Mouse (Mus musculus) CH12.LX (cell line): ENCODE measurements at regions not wholly inside any gene's neighbourhood (a gene's known extent, or its start where the extent isn't known, plus 50 kb on each side); places are given as distances from the start of the nearest gene placed in this dataset.
A peak's percentile ranks its signal among the peaks of the same experiment; 100 is the strongest.

ENCODE experiments used
- DNase-seq: peaks from one replicate; pipeline ENCODE4 v3.0.0-alpha.2; 2013; ENCODE audit errors: extremely low read depth
- H3K27ac ChIP-seq: 2 replicates; pipeline ENCODE4 v1.5.1; 2012; ENCODE audit warnings: low read depth, mild to moderate bottlenecking, control low read depth, moderate library complexity; ENCODE audit not compliant: insufficient read depth
- H3K27me3 ChIP-seq: replicated peaks from 2 replicates; pipeline ENCODE3; 2012; ENCODE audit warnings: inconsistent platforms
- H3K36me3 ChIP-seq, 2 experiments: replicated peaks in 1 of 2; 2 replicates each; pipeline versions ENCODE3 to v1.6.1; 2012; ENCODE audit warnings: inconsistent platforms in 1 of 2, low read length in 1 of 2, mild to moderate bottlenecking in 1 of 2, mixed read lengths in 1 of 2, moderate library complexity in 1 of 2; ENCODE audit not compliant: control insufficient read depth in 1 of 2, insufficient read depth in 1 of 2
- H3K4me1 ChIP-seq, 2 experiments: 2 replicates each; pipeline ENCODE4 v1.6.1; 2012; ENCODE audit warnings: inconsistent platforms in 1 of 2, moderate library complexity in 1 of 2; ENCODE audit not compliant: insufficient read depth in 2 of 2, control insufficient read depth in 1 of 2
- H3K4me2 ChIP-seq: 2 replicates; pipeline ENCODE4 v1.6.1; 2012; ENCODE audit warnings: low read depth, mild to moderate bottlenecking, control low read depth; ENCODE audit not compliant: poor library complexity, insufficient read depth, severe bottlenecking
- H3K4me3 ChIP-seq, 3 experiments: fragments of 150-350 bp in 1 of 3; sonication (generic) in 1 of 3; replicated peaks in 1 of 3; 2 replicates each; pipeline versions ENCODE3 to v1.5.1; 2011 to 2012; ENCODE audit warnings: low read depth in 2 of 3, low read length in 2 of 3, mild to moderate bottlenecking in 2 of 3, moderate library complexity in 2 of 3, control low read depth in 1 of 3, improper control_type of control experiment in 1 of 3, inconsistent platforms in 1 of 3, mixed read lengths in 1 of 3; ENCODE audit not compliant: poor library complexity in 1 of 3
- H3K79me2 ChIP-seq: replicated peaks from 2 replicates; pipeline ENCODE4 v1.6.1; 2012; ENCODE audit warnings: mild to moderate bottlenecking, moderate library complexity; ENCODE audit not compliant: control insufficient read depth, poor library complexity, insufficient read depth, severe bottlenecking; ENCODE audit errors: extremely low read depth
- H3K9ac ChIP-seq: 2 replicates; pipeline ENCODE4 v1.6.1; 2012; ENCODE audit warnings: low read depth, mild to moderate bottlenecking, control low read depth, moderate library complexity; ENCODE audit not compliant: insufficient read depth
- H3K9me3 ChIP-seq: replicated peaks from 2 replicates; pipeline ENCODE3; 2012; ENCODE audit warnings: low read length, inconsistent platforms, mixed read lengths
- CTCF ChIP-seq, 2 experiments: IDR thresholded peaks in 1 of 2; conservative IDR thresholded peaks in 1 of 2; 2 replicates each; pipeline ENCODE4 v1.5.1; 2011 to 2012; ENCODE audit warnings: low read depth in 2 of 2, low read length in 2 of 2, improper control_type of control experiment in 1 of 2, inconsistent platforms in 1 of 2, mild to moderate bottlenecking in 1 of 2, moderate library complexity in 1 of 2
- E2F4 ChIP-seq: IDR thresholded peaks from 2 replicates; pipeline ENCODE4 v1.6.1; 2011; ENCODE audit warnings: low read depth, low read length, improper control_type of control experiment; ENCODE audit not compliant: insufficient replicate concordance
- EP300 ChIP-seq: IDR thresholded peaks from 2 replicates; pipeline ENCODE4 v1.6.1; 2011; ENCODE audit warnings: low read length, improper control_type of control experiment
- ETS1 ChIP-seq: conservative IDR thresholded peaks from 2 replicates; pipeline ENCODE4 v1.6.1; 2012; ENCODE audit warnings: low read depth, mild to moderate bottlenecking, inconsistent platforms, low read length, improper control_type of control experiment, moderate library complexity
- JUN ChIP-seq: IDR thresholded peaks from 2 replicates; pipeline ENCODE4 v1.6.1; 2011; ENCODE audit warnings: low read depth, mild to moderate bottlenecking, low read length, improper control_type of control experiment, moderate library complexity; ENCODE audit not compliant: insufficient read depth
- JUND ChIP-seq: conservative IDR thresholded peaks from 2 replicates; pipeline ENCODE4 v1.6.1; 2011; ENCODE audit warnings: low read depth, low read length, improper control_type of control experiment
- MAFK ChIP-seq: IDR thresholded peaks from 2 replicates; pipeline ENCODE4 v1.6.1; 2011; ENCODE audit warnings: low read length, improper control_type of control experiment; ENCODE audit not compliant: insufficient replicate concordance
- MAZ ChIP-seq: IDR thresholded peaks from 2 replicates; pipeline ENCODE4 v1.6.1; 2012; ENCODE audit warnings: low read depth, mild to moderate bottlenecking, inconsistent platforms, low read length, improper control_type of control experiment, moderate library complexity
- NELFE ChIP-seq: IDR thresholded peaks from 2 replicates; pipeline ENCODE4 v1.6.1; 2011; ENCODE audit warnings: low read depth, low read length, improper control_type of control experiment
- POLR2AphosphoS2 ChIP-seq: IDR thresholded peaks from 2 replicates; pipeline ENCODE4 v1.6.1; 2011; ENCODE audit warnings: low read depth, low read length, improper control_type of control experiment
- RCOR1 ChIP-seq: conservative IDR thresholded peaks from 2 replicates; pipeline ENCODE4 v1.6.1; 2012; ENCODE audit warnings: low read depth, mild to moderate bottlenecking, inconsistent platforms, low read length, improper control_type of control experiment
- SIN3A ChIP-seq: IDR thresholded peaks from 2 replicates; pipeline ENCODE4 v1.6.1; 2012; ENCODE audit warnings: low read length, improper control_type of control experiment, inconsistent platforms
- SMC3 ChIP-seq: IDR thresholded peaks from 2 replicates; pipeline ENCODE4 v1.6.1; 2011; ENCODE audit warnings: low read depth, low read length, improper control_type of control experiment
- TBP ChIP-seq: conservative IDR thresholded peaks from 2 replicates; pipeline ENCODE4 v1.6.1; 2011; ENCODE audit warnings: low read depth, low read length, improper control_type of control experiment
- UBTF ChIP-seq: IDR thresholded peaks from 2 replicates; pipeline ENCODE4 v1.6.1; 2012; ENCODE audit warnings: low read depth, mild to moderate bottlenecking, inconsistent platforms, low read length, improper control_type of control experiment, moderate library complexity
- USF2 ChIP-seq: conservative IDR thresholded peaks from 2 replicates; pipeline ENCODE4 v1.6.1; 2011; ENCODE audit warnings: low read depth, low read length, improper control_type of control experiment
- ZC3H11A ChIP-seq: IDR thresholded peaks from 2 replicates; pipeline ENCODE4 v1.6.1; 2012; ENCODE audit warnings: low read depth, mild to moderate bottlenecking, inconsistent platforms, low read length, improper control_type of control experiment
- ZNF384 ChIP-seq: IDR thresholded peaks from 2 replicates; pipeline ENCODE4 v1.6.1; 2012; ENCODE audit warnings: low read depth, low read length, improper control_type of control experiment, inconsistent platforms
- dilution Hi-C: fragments of 300-500 bp; cut with MboI; formaldehyde crosslinking; loops from 2 replicates; pipeline ENCODE4 v1.14.3; 2020; ENCODE audit warnings: low sequenced_read_pairs; ENCODE audit not compliant: extremely low pct_unique_long_range_greater_than_20kb, extremely low pct_ligation_motif_present
- in situ Hi-C: fragments of 300-500 bp; cut with MboI; formaldehyde crosslinking; loops from 3 replicates; pipeline ENCODE4 v1.14.3; 2019; ENCODE audit warnings: low sequenced_read_pairs, low pct_ligation_motif_present, low pct_unique_long_range_greater_than_20kb, mixed read lengths

DNA sequence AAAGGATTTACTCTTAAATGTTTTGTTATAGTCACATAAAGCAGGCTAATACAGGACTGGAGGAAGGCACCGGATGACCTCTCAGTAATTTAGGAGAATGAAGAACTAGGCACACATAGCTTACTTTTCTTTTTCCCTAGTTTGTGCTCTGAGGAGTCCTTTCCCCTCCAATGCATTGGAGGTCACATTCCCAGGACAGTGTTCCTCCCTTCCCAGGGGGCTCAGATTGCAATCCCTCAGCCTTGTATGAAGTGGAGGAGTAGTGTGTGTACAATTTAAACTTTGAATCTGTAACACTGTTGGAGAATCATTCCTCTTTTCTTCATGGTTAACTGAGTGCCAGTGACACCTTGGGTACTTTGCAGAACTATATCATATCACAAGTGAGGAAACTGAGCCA, 109.5 kb upstream of the Npy start:
- no peak overlapping the region for H3K4me3 ChIP-seq
- H3K4me2 ChIP-seq, result no peak overlapping the region
- no peak overlapping the region for H3K9ac ChIP-seq
- no peak overlapping the region for H3K27ac ChIP-seq
- H3K4me1 ChIP-seq, result peaks cover 0 to 9% of the 10 kb centered on the region in 2 experiments; a peak in 2 of 4 replicates
- no peak for DNase-seq
- H3K9me3 ChIP-seq, result no peaks in the 10 kb centered on the region
- in situ Hi-C loops, result no loop called here
- H3K27me3 ChIP-seq, result no peaks in the 10 kb centered on the region
- no peaks in the 10 kb centered on the region for H3K36me3 ChIP-seq
- H3K79me2 ChIP-seq, result no peaks in the 10 kb centered on the region
- TF ChIP-seq NELFE (no peak), UBTF (no peak), SIN3A (no peak), POLR2AphosphoS2 (no peak), JUN (no peak)
- dilution Hi-C loops, result no loop called here

DNA sequence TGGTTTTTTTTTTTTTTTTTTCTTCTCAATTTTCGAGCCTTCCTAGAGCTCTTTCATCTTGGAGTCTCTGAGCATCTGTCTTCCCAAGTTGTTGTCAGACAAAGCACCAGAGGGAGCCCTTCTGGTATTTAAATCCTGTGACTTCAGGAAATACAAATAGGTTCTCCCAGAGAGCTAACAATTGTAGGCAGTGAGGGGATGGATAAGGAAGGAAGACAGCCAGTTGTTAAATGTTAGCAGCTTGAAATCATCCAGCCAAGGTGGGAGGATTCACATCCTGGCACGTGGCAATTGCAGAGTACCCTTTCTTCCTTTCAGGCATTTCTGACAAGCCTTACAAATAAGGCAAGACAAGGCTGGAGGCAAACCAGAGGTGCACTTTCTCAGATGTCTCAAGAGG, 106.0 kb upstream of the Npy start:
- H3K9me3 ChIP-seq, result no peaks in the 10 kb centered on the region
- no peak overlapping the region for H3K9ac ChIP-seq
- no peak for TF ChIP-seq ZC3H11A
- TF ChIP-seq MAFK, result no peak
- no peak for TF ChIP-seq POLR2AphosphoS2
- TF ChIP-seq NELFE, result no peak
- TF ChIP-seq MAZ, result no peak
- TF ChIP-seq CTCF (conservative IDR thresholded peaks at IDR 0.05 in 1 of 2, IDR thresholded peaks at IDR 0.05 in 1 of 2; ENCODE audit: low read depth in 2 of 2, low read length in 2 of 2), result peak in 1 of 2 experiments; percentile 26; a peak in 1 of 4 replicates
- TF ChIP-seq RCOR1, result no peak
- TF ChIP-seq JUND, result no peak
- TF ChIP-seq SMC3, result peak; percentile 38
- H3K4me3 ChIP-seq, result no peak overlapping the region
- no peaks in the 10 kb centered on the region for H3K27me3 ChIP-seq
- no peak overlapping the region for H3K4me2 ChIP-seq
- no peaks in the 10 kb centered on the region for H3K4me1 ChIP-seq
- in situ Hi-C loops, result no loop called here
- no peak overlapping the region for H3K27ac ChIP-seq
- dilution Hi-C loops, result no loop called here
- DNase-seq, result peak; percentile 2
- no peaks in the 10 kb centered on the region for H3K36me3 ChIP-seq
- H3K79me2 ChIP-seq, result no peaks in the 10 kb centered on the region

DNA sequence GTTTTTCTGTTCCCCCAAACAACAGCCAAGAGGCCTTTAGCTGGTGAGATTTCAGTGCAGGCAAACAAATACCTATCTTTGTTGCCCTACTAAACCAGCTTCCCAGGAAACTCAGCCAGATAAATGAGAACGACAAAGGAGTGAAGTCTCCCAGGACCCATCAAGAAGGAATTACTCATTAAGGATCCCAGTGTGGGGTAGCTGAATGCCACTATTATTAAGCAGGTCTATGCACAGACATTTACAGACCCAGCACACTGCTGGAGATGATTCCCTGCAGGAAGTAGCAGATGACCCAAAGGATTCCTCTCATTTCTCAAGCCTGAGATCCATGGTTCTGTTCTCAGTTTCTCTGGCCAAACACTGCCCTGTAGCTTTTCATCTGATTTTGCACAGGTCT, 105.6 kb upstream of the Npy start:
- Histone ChIP-seq H3K4me1 (no peaks in the 10 kb centered on the region), H3K36me3 (no peaks in the 10 kb centered on the region), H3K4me3 (no peak overlapping the region), H3K4me2 (no peak overlapping the region), H3K9ac (no peak overlapping the region), H3K79me2 (no peaks in the 10 kb centered on the region), H3K9me3 (no peaks in the 10 kb centered on the region), H3K27ac (no peak overlapping the region), H3K27me3 (no peaks in the 10 kb centered on the region)
- dilution Hi-C loops, result no loop called here
- no peak for DNase-seq
- in situ Hi-C loops, result no loop called here
- TF ChIP-seq MAFK, result no peak
- no peak for TF ChIP-seq USF2
- TF ChIP-seq MAZ, result no peak
- no peak for TF ChIP-seq TBP
- no peak for TF ChIP-seq ETS1
- TF ChIP-seq E2F4, result no peak
- no peak for TF ChIP-seq EP300
- no peak for TF ChIP-seq UBTF
- no peak for TF ChIP-seq SIN3A
- TF ChIP-seq ZNF384, result no peak
- TF ChIP-seq JUN, result no peak
